Mouse (Mus musculus) right cerebral cortex, postnatal 14 days (tissue): ENCODE measurements around the gene Syn3.
"Not testable (repeated sequence)": the region's sequence is repeated elsewhere in the genome, so short reads cannot be mapped to it uniquely, and the experiment has no call there.

Source experiments
- DNase-seq: peaks from one replicate; pipeline ENCODE4 v3.0.0; 2022

The Syn3 gene

DNA sequence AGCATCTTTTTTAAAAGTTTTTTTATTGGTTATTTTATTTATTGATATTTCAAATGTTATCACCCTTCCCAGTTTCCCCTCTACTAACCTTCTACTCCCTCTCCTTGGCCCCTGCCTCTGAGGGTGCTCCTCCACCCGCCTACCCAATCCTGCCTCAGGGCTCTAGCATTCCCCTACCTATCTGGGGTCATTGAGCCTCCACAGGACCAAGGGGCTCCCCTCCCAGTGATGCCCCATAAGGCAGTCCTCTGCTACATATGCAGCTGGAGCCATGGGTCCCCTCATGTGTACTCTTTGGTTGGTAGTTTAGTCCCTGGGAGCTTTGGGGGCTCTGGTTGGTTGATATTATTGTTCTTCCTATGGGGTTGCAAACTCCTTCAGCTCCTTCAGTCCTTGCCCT lies 471.9 kb downstream of the Syn3 start:
- not testable (repeated sequence) for DNase-seq

DNA sequence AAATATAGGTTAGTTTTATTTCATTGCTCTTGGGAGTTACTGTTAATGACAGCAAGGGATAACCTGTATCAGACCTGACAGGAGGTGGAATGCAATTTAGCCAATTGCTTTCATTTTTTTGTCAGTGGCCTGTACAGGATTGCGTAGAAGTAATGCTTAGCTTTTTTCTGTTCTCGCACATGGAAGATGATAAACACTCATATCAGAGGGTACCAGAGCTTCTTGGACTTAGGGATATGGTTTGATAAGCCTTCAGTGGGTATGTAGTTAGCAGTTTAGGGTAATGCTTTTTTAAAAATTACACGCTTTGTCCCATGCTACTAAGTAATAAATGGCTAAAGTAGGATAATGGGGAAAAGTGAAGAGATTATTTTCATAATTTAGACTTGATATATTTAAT lies 472.3 kb downstream of the Syn3 start:
- no peak for DNase-seq

DNA sequence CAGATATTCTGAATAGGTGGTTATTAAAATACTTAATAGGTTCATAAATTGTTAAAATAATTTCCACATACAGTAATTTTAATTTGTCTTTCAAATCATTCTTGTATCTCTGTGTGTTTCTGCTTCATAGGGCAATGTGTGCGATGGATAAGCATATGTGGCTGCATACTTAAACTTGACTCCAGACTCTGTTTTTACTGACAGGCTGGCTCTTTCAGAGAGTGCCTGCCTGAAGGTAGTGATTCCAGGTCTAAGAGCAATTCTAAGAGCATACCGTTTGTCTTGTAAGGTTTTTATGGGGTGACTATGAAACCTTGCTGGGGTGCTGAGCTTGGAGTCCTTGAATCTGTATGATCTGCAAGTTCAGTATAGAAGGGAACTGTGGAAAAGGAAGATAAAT lies 472.8 kb downstream of the Syn3 start:
- DNase-seq: no peak

DNA sequence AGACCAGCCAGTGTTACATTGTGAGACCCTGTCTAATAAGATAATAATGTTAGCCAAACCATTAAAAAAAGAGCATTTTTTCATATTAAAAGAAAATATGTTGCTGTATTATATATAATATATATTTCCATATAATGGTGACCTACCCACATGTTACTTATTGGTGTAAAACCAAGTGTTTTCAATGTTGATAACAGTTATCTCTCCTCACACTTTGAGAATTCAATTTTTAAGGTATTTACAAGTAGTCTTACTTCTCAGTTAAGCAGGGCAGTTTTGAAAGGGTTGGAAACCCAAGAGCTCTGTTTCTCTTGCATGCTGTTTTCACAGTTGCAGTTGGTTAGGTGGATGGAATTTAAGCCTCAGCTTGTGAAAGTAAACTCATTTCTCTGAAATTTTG lies 475.5 kb downstream of the Syn3 start:
- no peak for DNase-seq

DNA sequence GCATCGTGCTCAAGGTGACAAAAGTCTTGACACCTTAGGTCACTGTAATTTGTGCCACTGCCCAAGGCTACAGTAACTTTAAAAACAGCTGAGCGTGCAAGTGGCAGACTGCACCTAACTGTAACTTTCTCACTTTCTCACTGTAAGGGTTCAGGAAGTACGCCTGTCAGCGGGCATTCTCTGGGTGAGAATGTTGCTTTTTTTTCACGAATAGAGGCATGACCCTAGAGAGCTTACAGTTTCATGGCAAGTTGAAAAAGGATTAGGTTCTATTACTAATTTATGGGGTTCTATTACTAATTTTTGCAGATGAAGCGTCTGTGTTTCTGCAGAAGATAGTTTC lies 476.3 kb downstream of the Syn3 start:
- DNase-seq: no peak

DNA sequence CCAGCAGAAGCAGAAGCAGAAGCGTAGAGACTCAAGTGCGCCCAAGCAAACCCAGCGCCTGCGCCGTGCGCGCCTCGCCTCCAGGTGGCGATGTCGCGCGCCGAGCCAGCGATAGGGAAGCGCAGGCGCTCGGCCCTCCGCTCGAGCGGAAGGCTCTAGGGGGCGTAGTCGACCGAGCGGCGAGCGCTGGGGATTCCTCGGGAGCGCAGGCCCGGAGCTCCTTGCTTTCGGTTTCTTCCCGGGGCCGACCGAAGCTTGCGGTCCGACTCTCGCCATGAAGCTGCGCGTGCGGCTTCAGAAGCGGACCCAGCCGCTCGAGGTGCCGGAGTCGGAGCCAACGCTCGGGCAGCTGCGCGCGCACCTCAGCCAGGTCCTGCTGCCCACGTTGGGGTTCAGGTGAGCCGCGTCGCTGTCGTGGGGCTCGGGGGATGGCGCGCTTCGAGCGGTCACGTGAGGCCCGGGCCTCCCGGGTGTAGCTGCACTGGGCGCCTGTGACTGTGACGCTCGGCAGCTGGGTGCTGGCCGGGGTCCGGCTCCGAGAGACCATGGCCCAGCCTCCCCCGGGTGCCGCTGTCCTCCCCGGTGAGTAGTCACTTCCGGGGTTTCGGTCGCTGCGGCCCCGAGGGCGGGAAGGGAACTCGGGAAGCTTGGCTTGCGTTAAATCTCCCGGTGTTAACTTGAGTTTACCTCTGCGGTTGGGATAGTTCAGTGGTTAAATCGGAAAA lies 476.8 kb downstream of the Syn3 start, which contains the start of gene Fbxo7:
TSS of gene Fbxo7 (plus strand) at position 224 of the 725 bp plus-strand sequence.
- DNase-seq: peak; percentile 87

DNA sequence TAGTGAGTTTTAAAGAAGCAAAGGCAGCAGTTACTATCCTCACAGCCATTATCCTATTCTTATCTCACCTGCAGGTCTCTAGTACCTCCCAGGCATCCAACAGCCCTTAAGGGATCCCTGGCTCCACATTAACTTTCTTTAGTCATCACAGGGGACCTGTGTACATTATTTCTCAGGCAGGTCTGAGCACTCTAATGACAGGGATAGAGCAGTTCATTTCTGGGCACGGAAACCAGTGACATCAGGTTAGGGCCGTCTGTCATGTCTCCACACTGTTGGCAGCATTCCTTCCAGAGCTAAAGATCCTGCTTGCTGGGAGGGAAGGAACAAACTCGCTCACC lies 477.3 kb downstream of the Syn3 start:
- DNase-seq: no peak

DNA sequence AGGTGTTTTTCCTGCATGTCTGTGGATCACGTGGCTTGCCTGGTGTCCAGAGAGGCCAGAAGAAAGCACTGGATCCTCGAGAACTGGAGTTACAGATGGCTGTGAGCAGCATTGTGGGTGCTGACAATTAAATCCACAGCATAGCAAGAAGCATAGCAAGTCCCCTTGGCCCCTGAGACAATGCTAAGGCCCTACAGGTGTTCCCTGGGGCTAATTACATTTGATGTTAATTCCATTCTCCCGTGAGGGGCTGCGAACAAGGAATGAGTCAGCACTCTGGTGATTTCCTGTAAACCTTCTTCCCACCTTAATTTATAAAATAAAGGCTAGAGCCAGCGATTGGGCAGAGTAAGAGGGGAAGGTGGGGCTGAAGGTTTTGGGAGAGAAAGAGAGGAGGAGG lies 479.9 kb downstream of the Syn3 start:
- no peak for DNase-seq

DNA sequence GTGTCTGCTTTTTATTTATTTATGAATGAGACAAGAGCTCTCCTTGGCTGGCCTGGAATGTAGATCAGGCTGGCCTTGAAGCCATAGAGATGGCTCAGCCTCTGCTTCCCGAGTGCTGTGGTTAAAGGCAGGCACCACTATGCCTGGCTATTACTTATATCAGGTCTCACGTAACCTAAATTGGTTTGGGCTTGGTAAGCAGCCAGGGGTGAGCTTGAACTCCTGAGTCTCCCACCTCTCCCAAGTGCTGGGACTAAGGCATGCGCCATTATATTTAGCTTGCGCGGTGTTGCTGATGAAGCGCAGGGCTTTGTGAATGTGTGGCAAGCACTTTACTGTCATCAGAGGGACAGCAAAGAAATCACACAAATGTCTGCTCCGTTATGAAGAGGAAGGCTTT lies 480.9 kb downstream of the Syn3 start:
- DNase-seq: no peak

DNA sequence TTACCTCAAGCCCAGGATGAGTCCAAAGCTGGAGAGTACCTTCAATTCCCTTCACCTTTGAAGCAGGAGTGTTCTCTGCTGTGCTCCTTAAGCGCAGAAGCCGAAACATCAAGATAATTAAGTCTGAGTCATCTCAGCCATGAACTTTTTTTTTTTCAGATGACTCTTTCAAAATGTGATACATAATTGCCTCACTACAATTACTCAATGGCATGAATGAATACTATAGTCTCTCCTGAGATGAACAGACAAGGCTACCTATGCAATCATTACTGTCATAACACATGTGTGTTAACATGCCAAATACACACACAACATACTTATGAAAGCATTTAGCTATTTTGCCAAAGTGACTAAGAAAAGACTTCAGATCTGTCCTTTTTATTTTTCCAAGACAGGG lies 486.9 kb downstream of the Syn3 start, which contains the start of gene Bpifc:
TSS of gene Bpifc (minus strand) at position 115 of the 400 bp plus-strand sequence.
- DNase-seq: no peak

DNA sequence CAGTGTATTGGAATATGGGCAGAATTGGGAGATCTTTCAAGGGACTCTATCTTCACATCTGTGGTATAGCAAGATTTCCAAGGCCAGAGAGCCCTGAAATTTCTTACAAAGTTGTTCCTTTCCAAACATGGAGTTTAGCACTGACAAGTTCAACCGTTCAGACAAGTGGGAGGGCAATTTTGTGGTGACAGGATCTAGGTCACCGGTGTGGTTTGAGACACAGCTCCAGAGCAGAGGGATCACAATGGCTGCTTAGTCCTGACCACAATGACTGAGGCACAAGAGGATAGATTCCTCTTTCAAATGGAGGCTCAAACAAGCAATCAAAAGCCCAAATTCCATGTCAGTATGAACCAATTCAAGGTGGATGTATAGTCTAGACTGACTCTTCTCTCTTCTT lies 487.5 kb downstream of the Syn3 start:
- no peak for DNase-seq

DNA sequence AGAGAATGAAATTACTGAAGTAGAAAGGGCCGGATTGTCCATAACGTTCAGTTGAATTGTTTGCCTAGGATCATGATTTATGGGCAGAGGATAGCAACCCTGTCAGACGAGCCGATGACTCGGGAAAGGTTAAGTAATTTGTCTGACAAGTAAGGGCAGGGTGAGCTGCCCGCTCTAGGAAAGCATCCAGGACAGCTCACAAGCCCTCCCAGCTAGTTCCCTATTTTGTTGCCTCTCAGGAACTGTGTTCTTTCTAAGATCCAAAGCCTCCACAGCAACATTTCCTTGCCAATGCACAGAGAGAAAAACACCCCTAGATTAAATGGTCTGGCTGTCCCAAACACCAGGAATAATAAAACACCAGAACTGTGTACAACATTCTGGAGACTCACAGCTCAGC lies 488.1 kb downstream of the Syn3 start:
- no peak for DNase-seq

DNA sequence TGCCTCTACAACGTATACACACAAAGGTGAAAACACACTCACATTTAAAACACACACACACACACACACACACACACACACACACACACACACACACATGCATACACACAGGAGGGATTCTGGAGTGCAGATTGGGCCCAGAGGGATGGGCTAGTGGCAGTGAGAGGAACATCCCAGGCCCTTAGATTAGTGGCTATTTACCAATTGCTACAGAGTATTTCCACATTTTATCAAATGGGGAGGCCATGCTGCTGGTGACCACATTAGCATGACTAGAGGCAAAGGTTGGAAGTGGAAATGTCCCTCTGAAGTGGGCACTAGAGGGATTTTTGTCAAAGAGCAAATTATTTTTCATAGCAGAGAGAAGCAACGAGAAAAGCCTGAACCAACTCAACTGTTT lies 489.0 kb downstream of the Syn3 start:
- no peak for DNase-seq

DNA sequence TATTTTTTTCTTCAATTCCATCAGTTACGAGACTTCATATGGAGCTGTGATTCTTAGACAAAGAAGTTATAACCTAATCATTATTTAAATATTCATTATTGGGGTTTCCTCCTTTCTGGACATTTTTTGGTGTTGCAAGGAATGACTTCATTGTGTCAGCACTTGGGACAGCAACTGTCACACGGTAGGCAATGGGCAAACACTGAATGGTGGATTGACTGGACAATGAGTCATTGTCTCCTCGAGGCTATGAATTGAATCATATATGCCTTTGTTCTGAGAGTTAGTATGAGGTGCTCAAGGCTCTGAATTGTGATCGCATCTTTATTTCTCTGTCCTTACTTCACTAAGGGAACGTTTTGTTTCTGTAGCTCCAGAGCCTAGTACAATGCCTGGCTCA lies 492.2 kb downstream of the Syn3 start:
- no peak for DNase-seq
